Mouse (Mus musculus) embryonic fibroblast, embryonic 13.5 days (primary cell): ENCODE measurements around the gene Rrnad1. TPM values are rescaled to one million over a fixed set of nuclear protein-coding genes. Genes with fewer than 3 reads are reported as not detected.

ENCODE experiments used
- H3K27ac ChIP-seq: 2 replicates; pipeline ENCODE4 v1.5.1; 2012; ENCODE audit warnings: low read length, control low read depth, inconsistent platforms; ENCODE audit not compliant: insufficient read depth
- H3K4me1 ChIP-seq: 2 replicates; pipeline ENCODE4 v1.6.1; 2011; ENCODE audit warnings: low read length; ENCODE audit not compliant: control insufficient read depth, insufficient read depth
- H3K4me3 ChIP-seq: 2 replicates; pipeline ENCODE4 v1.5.1; 2011; ENCODE audit warnings: mild to moderate bottlenecking, control low read depth, low read length; ENCODE audit not compliant: insufficient read depth
- CTCF ChIP-seq: IDR thresholded peaks from 2 replicates; pipeline ENCODE4 v1.5.1; 2011; ENCODE audit warnings: mild to moderate bottlenecking, control low read depth, low read length, moderate library complexity, borderline replicate concordance; ENCODE audit not compliant: insufficient read depth
- POLR2A ChIP-seq: IDR thresholded peaks from 2 replicates; pipeline ENCODE4 v1.6.1; 2011; ENCODE audit warnings: low read depth, mild to moderate bottlenecking, control low read depth, low read length, moderate library complexity
- polyA plus RNA-seq: library from polyadenylated mRNA; stranded (reverse); fragments of >200 nt; gene quantifications from 2 replicates; pipeline ENCODE4 v1.2.4, GENCODE M21; 2011; ENCODE audit warnings: low read depth; ENCODE audit not compliant: missing spikeins, insufficient read length

Rrnad1 gene
- polyA plus RNA-seq, 1 experiment = 12.0 TPM

GRCm38 (mm10) chr3:87924996-87925395, 5.5 kb downstream of the Rrnad1 start:
- TF ChIP-seq CTCF = no peak
- TF ChIP-seq POLR2A = no peak
- Histone ChIP-seq H3K4me1 (peaks cover 2% of the 10 kb centered on the region; the same call in 1 of the 2 replicates), H3K27ac (no peak overlapping the region), H3K4me3 (no peak overlapping the region)

- TF ChIP-seq POLR2A (no peak), CTCF (no peak)
- Histone ChIP-seq H3K4me3 (peak overlapping the region; percentile 76), H3K4me1 (0 out of 2 replicates have a peak, but pooled peaks cover 2% of the 10 kb centered on the region), H3K27ac (peak overlapping the region; percentile 81; the same call in 1 of the 2 replicates)
Measured at GRCm38 (mm10) chr3:87920270-87920943, 10.1 kb downstream of the Rrnad1 start.

GRCm38 (mm10) chr3:87919336-87920108, 11.0 kb downstream of the Rrnad1 start, which contains the start of gene Mrpl24:
Mrpl24 (plus strand) TSS chr3:87919506.
- TF ChIP-seq POLR2A (peak; percentile 62), CTCF (no peak)
- 0 out of 2 replicates have a peak, but pooled peaks cover 2% of the 10 kb centered on the region for H3K4me1 ChIP-seq
- peak within 1 kb of the TSS; percentile 76 for H3K4me3 ChIP-seq
- H3K27ac ChIP-seq = peak within 1 kb of the TSS; percentile 81

- H3K27ac ChIP-seq = no peak overlapping the region
Measured at GRCm38 (mm10) chr3:87918551-87918950, 12.0 kb downstream of the Rrnad1 start.

GRCm38 (mm10) chr3:87916990-87917389, 13.5 kb downstream of the Rrnad1 start:
- no peak for TF ChIP-seq POLR2A
- TF ChIP-seq CTCF = no peak
- Histone ChIP-seq H3K4me3 (no peak overlapping the region), H3K27ac (no peak overlapping the region), H3K4me1 (0 out of 2 replicates have a peak, but pooled peaks cover 4% of the 10 kb centered on the region)

More at GRCm38 (mm10) chr3:87918551-87918950, 12.0 kb downstream of the Rrnad1 start:
- H3K4me3 ChIP-seq = no peak overlapping the region
- 0 out of 2 replicates have a peak, but pooled peaks cover 2% of the 10 kb centered on the region for H3K4me1 ChIP-seq
- no peak for TF ChIP-seq POLR2A
- no peak for TF ChIP-seq CTCF

- TF ChIP-seq CTCF (no peak), POLR2A (no peak)
- H3K4me3 ChIP-seq = no peak overlapping the region
- H3K4me1 ChIP-seq = peaks cover 12% of the 10 kb centered on the region
- H3K27ac ChIP-seq = no peak overlapping the region
Measured at GRCm38 (mm10) chr3:87913891-87914290, 16.6 kb downstream of the Rrnad1 start.

GRCm38 (mm10) chr3:87913491-87913890, 17.0 kb downstream of the Rrnad1 start:
- H3K4me3 ChIP-seq = no peak overlapping the region
- H3K4me1 ChIP-seq = peaks cover 10% of the 10 kb centered on the region
- TF ChIP-seq POLR2A (no peak), CTCF (no peak)
- H3K27ac ChIP-seq = peak overlapping the region; percentile 76; the same call in 1 of the 2 replicates

- H3K4me1 ChIP-seq = peaks cover 10% of the 10 kb centered on the region
- H3K27ac ChIP-seq = peak overlapping the region; percentile 93
- peak overlapping the region; percentile 37 for H3K4me3 ChIP-seq
- TF ChIP-seq POLR2A (no peak), CTCF (no peak)
Measured at GRCm38 (mm10) chr3:87910573-87911141, 19.9 kb downstream of the Rrnad1 start.

GRCm38 (mm10) chr3:87909874-87910273, 20.6 kb downstream of the Rrnad1 start:
- TF ChIP-seq CTCF (no peak), POLR2A (peak; percentile 50; the same call in 1 of the 2 replicates)
- peak overlapping the region; percentile 97 for H3K27ac ChIP-seq
- peaks cover 10% of the 10 kb centered on the region for H3K4me1 ChIP-seq
- peak overlapping the region; percentile 2 for H3K4me3 ChIP-seq
